Mouse (Mus musculus) cerebellum, adult 2 months (tissue): ENCODE results near the gene Med24. TPM values are rescaled to one million over a fixed set of nuclear protein-coding genes. Genes with fewer than 3 reads are reported as not detected.
A peak's percentile ranks its signal among the peaks of the same experiment; 100 is the strongest.
"Not testable (repeated sequence)": the region's sequence is repeated elsewhere in the genome, so short reads cannot be mapped to it uniquely, and the experiment has no call there.

Experiments used
- DNase-seq, 2 experiments: peaks; one replicate each; pipeline ENCODE4 v3.0.0; 2021
- H3K27ac ChIP-seq: fragments of 200-500 bp; 2 replicates; pipeline ENCODE4 v1.5.1; 2012; ENCODE audit warnings: low read length, control low read depth, inconsistent platforms; ENCODE audit not compliant: insufficient read depth
- H3K27me3 ChIP-seq: fragments of 200-500 bp; 2 replicates; pipeline ENCODE4 v1.6.1; 2012; ENCODE audit warnings: inconsistent platforms, mild to moderate bottlenecking, low read length, moderate library complexity; ENCODE audit not compliant: control insufficient read depth, insufficient read depth
- H3K4me1 ChIP-seq: fragments of 200-500 bp; 2 replicates; pipeline ENCODE4 v1.6.1; 2011; ENCODE audit warnings: low read length; ENCODE audit not compliant: control insufficient read depth, insufficient read depth
- H3K4me3 ChIP-seq: fragments of 200-500 bp; replicated peaks from 2 replicates; pipeline ENCODE3; 2011; ENCODE audit warnings: mild to moderate bottlenecking, low read depth, low read length, control low read depth; ENCODE audit not compliant: insufficient read depth
- CTCF ChIP-seq: fragments of 200-500 bp; IDR thresholded peaks from 2 replicates; pipeline ENCODE4 v1.5.1; 2011; ENCODE audit warnings: low read depth, mild to moderate bottlenecking, control low read depth, low read length, moderate library complexity, borderline replicate concordance; ENCODE audit not compliant: insufficient read depth
- POLR2A ChIP-seq: fragments of 200-500 bp; IDR thresholded peaks from 2 replicates; pipeline ENCODE4 v1.6.1; 2011; ENCODE audit warnings: low read length, control low read depth, borderline replicate concordance; ENCODE audit not compliant: insufficient read depth
- WGBS: fragments of 180-500 bp; shearing (Covaris S2); methylation state at CpG from one replicate; pipeline ENCODE4 v1.1.7; 2018; 5-methylcytosine and 5-hydroxymethylcytosine counted together
- polyA plus RNA-seq: library from polyadenylated mRNA; depleted of rRNA; stranded (reverse); fragments of >200 nt; gene quantifications from 2 replicates; pipeline ENCODE4 v1.2.3, GENCODE M21; 2012

Med24 gene
- polyA plus RNA-seq, 1 experiment, result 105 TPM

DNA sequence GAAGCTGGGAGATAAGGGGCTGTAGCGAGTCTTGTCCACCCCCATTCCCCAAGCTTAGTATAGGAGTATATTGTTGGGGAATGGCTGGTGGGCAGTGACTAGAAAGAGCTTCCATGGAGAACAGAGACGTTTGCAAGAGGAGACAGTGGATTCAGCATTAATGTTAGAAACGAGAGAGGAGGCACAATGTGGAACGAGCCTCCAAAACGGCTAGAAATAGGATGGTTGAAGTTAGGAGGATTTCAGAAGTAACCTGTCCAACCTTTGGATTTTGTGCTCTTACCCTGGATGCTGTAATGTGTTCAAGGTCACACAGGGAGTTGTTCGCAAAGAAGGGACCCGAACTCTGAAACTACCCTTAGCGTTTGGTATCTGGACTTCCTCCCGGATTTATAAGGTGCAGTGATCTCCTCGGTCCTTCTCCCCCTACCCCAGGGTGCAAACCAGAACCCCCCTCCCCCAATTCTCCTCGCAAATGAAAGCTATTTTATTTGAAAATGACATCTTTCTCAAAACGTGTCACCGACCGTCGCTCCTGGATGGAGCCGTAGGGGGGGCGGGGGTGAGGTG, 11.9 kb upstream of the Med24 start:
- TF ChIP-seq POLR2A (no peak), CTCF (no peak)
- H3K27ac ChIP-seq, result peak overlapping the region; percentile 66
- H3K27me3 ChIP-seq, result no peaks in the 10 kb centered on the region
- H3K4me1 ChIP-seq, result peaks cover 25% of the 10 kb centered on the region
- peak overlapping the region; percentile 80 for H3K4me3 ChIP-seq
- DNase-seq, result no peak
- 2% methylated on average over 17 of the region's 17 CpGs for WGBS

DNA sequence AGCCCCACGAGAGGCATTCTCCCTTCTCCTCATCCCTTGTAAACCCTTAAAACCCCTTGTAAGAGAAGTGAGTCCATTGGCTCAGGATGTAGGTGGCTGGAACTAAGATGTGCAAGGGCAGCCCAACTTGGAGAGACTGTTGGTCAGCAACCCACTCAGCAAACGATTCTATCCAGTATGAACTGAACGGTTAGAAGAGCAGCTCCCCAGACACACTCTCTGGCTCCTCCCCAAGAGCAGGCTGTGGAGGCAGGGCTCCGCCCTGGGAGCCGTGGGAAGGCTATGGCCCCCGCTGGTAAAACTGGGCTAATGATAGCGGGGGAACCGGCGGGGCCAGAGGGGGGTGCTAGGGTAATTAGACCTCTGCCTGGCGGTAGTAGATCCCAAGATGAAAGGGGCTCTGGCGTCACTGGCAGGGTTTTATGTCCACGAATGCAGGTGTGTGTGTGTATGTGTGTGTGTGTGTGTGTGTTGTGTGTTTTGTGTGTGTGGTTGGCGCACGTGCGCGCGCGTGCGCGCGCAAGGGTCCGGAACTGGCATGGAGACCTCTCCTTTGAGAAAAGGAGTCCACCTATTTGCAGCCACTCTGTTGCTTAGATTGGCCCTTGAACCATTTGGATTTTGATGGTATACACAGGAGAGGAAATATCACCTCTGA, 11.3 kb upstream of the Med24 start, which contains the start of gene Thra:
Thra (plus strand) TSS at position 246 of the 658 bp plus-strand sequence.
- peak within 1 kb of the TSS; percentile 66 for H3K27ac ChIP-seq
- 2% methylated on average over 22 of the region's 22 CpGs for WGBS
- no peaks in the 10 kb centered on the region for H3K27me3 ChIP-seq
- DNase-seq, result peak; percentile 71 to 74
- H3K4me1 ChIP-seq, result peaks cover 19% of the 10 kb centered on the region
- TF ChIP-seq POLR2A (peak; percentile 11; the same call in 1 of the 2 replicates), CTCF (no peak)
- H3K4me3 ChIP-seq, result peak within 1 kb of the TSS; percentile 80

DNA sequence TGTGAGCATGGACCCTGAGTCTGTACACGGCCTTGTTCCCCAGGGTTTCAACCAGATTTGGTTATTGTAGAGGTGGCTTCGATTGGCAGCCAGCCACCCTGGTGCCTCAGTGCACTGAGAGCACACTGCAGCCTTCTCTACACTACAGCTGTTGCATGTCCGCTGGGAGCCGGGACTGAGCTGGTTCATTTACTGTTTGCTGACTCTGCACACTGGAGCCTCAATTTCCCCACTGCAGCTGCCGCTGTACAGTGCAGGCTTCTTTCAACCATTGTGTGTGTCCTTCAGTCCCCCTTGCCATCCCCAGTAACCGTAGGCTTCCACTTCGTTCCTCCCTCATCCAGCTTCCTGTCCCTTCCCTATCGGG, 10.8 kb upstream of the Med24 start:
- Histone ChIP-seq H3K4me3 (peak overlapping the region; percentile 80), H3K27ac (peak overlapping the region; percentile 49; the same call in 1 of the 2 replicates), H3K27me3 (no peaks in the 10 kb centered on the region), H3K4me1 (peaks cover 19% of the 10 kb centered on the region)
- no peak for DNase-seq
- WGBS, result 38% methylated on average over 8 of the region's 8 CpGs
- TF ChIP-seq CTCF (no peak), POLR2A (no peak)

DNA sequence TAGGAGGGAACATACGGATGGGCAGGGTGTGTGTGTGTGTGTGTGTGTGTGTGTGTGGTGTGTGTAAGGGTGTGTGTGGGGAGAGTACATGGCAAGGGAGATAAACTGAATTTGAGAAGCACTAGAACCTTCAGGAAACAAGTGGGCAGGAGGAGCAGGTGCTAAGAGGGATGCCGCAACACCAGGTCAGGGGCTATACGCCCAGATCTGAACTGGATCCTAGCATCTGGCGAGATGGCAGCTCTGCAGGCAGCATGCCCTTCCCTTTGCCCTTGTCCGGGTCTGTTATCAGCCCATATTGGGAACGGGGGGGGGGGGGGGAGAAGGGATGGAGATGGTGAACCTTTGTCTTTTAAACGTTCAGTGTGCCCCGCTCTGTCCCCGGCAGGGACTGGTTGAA, 9.7 kb upstream of the Med24 start:
- no peak for TF ChIP-seq POLR2A
- no peak for TF ChIP-seq CTCF
- peaks cover 16% of the 10 kb centered on the region for H3K4me1 ChIP-seq
- DNase-seq, result no peak
- no peak overlapping the region for H3K4me3 ChIP-seq
- H3K27me3 ChIP-seq, result no peaks in the 10 kb centered on the region
- H3K27ac ChIP-seq, result no peak overlapping the region
- 52% methylated on average over 9 of the region's 9 CpGs for whole genome bisulfite sequencing

DNA sequence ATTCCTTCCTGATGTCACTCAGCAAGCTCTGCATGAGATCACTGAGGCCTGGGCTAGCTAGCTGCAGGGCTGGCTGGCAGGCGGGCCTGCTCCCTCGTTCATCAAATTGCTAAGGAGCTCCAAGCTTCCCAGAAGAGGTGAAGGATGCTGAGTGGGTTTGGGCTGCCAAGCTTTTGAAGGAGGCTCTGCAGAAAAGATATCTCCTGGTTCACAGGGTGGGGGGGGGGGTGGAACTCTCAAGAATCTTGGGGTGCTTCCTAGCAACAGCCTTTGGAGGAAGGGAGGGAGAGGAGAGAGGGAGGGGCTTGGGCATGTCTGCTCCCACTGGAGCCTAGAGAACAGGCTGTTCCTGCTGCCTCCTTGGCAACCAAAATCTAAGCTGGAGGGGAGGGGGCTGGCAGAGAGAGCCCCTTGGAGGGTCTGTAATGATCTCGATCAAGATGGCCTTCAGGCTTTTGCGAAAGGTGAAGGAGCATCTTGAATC, 9.2 kb upstream of the Med24 start:
- Histone ChIP-seq H3K27ac (no peak overlapping the region), H3K4me3 (no peak overlapping the region), H3K27me3 (no peaks in the 10 kb centered on the region), H3K4me1 (peaks cover 13% of the 10 kb centered on the region; the same call in 1 of the 2 replicates)
- TF ChIP-seq CTCF (no peak), POLR2A (no peak)
- peak in 1 of 2 experiments; percentile 28 for DNase-seq
- WGBS, result 49% methylated on average over 4 of the region's 4 CpGs

DNA sequence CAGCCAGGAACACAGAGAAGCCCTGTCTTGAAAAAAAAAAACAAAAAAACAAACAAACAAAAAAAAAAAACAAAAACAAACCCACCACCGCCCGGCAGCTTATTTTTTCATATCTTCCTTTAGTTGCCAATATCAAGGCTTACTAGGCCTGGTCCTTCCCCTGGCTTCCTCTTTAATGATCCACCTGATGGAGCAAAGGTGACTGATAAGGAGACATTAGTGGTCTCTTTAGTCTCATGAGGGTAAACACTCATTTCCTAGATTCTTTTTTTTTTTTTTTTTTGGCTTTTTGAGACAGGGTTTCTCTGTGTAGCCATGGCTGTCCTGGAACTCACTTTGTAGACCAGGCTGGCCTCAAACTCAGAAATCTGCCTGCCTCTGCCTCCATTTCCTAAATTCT, 8.0 kb upstream of the Med24 start:
- not testable (repeated sequence) for H3K27me3 ChIP-seq, DNase-seq, H3K4me1 ChIP-seq, H3K4me3 ChIP-seq, H3K27ac ChIP-seq
- 100% methylated on average over 2 of the region's 2 CpGs for WGBS

DNA sequence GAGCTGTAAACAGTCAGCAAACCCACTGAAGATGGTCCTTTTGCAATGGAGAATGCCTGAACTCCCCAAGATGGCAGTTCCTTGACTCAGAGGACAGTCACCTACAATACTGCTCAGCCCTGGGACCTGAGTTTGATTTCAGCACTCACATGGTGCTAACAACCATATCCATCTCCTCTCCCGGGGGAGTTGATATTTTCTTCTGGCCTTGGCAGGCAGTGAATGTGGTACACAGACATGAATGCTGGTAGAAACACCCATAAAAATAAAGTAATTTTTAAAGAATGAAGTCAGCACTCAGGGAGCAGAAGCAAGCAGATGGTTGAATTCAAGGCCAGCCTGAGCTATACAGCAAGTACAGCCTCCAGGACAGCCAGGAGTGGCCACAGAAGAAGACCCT, 6.9 kb upstream of the Med24 start:
- no peak overlapping the region for H3K27ac ChIP-seq
- peaks cover 9% of the 10 kb centered on the region for H3K4me1 ChIP-seq
- H3K4me3 ChIP-seq, result no peak overlapping the region
- 76% methylated on average over 1 of the region's 1 CpGs for WGBS
- DNase-seq, result no peak
- no peaks in the 10 kb centered on the region for H3K27me3 ChIP-seq
- no peak for TF ChIP-seq CTCF
- no peak for TF ChIP-seq POLR2A

DNA sequence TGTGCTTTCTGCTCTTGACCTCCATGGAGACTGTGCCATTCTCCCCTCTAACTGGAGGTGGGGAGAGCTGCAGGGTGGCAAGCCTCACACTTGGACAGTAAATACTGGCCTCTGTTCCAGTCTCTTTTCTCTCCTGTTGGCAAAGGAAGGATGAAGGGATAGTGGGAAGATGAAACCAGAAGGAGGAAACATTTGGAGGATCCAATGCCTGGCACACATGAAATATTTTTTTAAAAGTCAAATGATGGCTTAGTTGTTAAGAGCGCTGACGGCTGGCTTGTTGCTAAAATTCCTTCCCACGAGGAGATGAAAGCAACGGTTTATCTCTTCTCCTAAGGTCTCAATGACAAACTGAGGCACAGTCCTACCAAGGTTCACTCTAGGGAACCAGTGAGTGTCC, 5.9 kb upstream of the Med24 start:
- no peak for DNase-seq
- TF ChIP-seq CTCF, result no peak
- TF ChIP-seq POLR2A, result no peak
- Histone ChIP-seq H3K4me1 (peaks cover 7% of the 10 kb centered on the region), H3K27me3 (no peaks in the 10 kb centered on the region), H3K27ac (no peak overlapping the region), H3K4me3 (no peak overlapping the region)
- 83% methylated on average over 4 of the region's 4 CpGs for WGBS
